Mouse (Mus musculus): Measurements from ENCODE around the gene Klk8. TPM values are rescaled to one million over a fixed set of nuclear protein-coding genes. Genes with fewer than 3 reads are reported as not detected.
A peak's percentile ranks its signal among the peaks of the same experiment; 100 is the strongest.

Klk8 gene
- polyA plus RNA-seq, 1 experiment from 2014 or later: 60.6 TPM

DNA sequence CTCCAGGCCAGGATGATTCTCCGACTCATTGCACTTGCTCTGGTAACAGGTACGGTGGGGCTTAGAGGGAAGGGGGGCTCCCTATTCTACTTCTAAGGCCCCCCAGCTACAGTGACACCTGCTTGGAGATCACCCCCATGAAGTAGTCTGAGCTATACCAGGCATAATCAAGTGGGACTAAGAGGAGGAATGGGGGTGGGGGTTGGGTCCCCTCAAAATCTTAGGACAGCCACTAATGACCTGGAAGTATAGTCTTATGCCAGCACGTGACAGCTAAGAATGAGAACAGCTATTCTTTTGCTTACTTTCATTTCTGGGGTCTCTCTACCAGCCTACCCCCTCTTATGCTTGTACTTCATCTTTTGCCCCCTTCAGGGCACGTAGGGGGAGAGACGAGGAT is 20.9 kb upstream of the Klk8 start:
- ATAC-seq (ENCODE audit: insufficient number of reproducible peaks, low FRiP score, low TSS enrichment, low read depth): no peak
- WGBS: 70% methylated on average over 5 of the region's 5 CpGs
- Histone ChIP-seq H3K4me1 (peaks cover 10% of the 10 kb centered on the region; the same call in 1 of the 2 replicates), H3K4me3 (no peak overlapping the region), H3K27me3 (no peaks in the 10 kb centered on the region), H3K27ac (no peak overlapping the region), H3K36me3 (no peaks in the 10 kb centered on the region), H3K4me2 (no peak overlapping the region), H3K9ac (no peak overlapping the region), H3K9me3 (no peaks in the 10 kb centered on the region)

DNA sequence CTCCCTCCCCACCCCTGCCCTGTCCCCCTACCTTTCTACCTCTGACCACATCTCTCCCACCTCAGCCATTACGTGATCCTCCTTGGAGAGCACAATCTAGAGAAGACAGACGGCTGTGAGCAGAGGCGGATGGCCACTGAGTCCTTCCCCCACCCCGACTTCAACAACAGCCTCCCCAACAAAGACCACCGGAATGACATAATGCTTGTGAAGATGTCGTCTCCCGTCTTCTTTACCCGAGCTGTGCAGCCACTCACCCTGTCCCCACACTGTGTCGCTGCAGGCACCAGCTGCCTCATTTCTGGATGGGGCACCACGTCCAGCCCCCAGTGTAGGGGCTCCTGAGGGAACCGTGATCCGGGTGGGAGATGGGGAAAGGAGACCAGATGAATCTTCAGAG is 20.0 kb upstream of the Klk8 start:
- ATAC-seq (ENCODE audit: insufficient number of reproducible peaks, low FRiP score, low TSS enrichment, low read depth): no peak
- no peaks in the 10 kb centered on the region for H3K27me3 ChIP-seq

DNA sequence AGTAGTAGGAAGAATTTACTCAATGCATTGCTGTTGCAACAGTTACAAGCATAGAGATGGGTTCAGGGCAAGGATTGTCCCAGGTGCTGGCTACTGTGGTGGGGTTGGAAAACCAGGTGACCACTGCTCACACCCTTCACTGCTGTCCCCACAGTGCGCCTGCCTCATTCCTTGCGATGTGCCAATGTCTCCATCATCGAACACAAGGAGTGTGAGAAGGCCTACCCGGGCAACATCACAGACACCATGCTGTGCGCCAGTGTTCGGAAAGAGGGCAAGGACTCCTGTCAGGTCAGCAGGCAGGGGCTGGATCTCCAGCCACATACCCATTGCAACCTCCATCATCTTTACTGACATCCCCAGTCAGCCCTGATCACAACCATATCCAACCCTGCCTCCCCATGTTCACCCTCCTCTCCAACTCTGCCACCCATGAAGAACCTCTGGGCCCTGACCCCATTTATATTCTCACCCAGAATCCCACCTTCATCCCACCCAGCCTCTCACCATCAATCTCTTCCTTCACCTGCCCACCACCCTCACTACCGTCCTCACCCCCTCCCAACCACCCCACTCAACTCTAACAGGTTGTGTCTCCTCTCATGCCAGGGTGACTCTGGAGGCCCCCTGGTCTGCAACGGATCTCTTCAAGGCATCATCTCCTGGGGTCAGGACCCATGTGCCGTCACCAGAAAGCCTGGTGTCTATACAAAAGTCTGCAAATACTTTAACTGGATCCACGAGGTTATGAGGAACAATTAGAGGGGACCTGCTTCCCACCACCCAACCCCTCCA is 19.0 kb upstream of the Klk8 start:
- H3K9me3 ChIP-seq: no peaks in the 10 kb centered on the region
- ATAC-seq (ENCODE audit: insufficient number of reproducible peaks, low FRiP score, low TSS enrichment, low read depth): no peak
- 90% methylated on average over 10 of the region's 10 CpGs for WGBS
- peaks cover 21% of the 10 kb centered on the region for H3K4me1 ChIP-seq
- H3K36me3 ChIP-seq: no peaks in the 10 kb centered on the region
- H3K27ac ChIP-seq: no peak overlapping the region
- no peak overlapping the region for H3K9ac ChIP-seq
- H3K27me3 ChIP-seq: peaks cover 6% of the 10 kb centered on the region; the same call in 1 of the 2 replicates
- no peak overlapping the region for H3K4me3 ChIP-seq
- no peak overlapping the region for H3K4me2 ChIP-seq

More for the DNA sequence above, 20.0 kb upstream of the Klk8 start:
- H3K9me3 ChIP-seq: no peaks in the 10 kb centered on the region
- no peak overlapping the region for H3K4me2 ChIP-seq
- peaks cover 13% of the 10 kb centered on the region; the same call in 1 of the 2 replicates for H3K4me1 ChIP-seq
- WGBS: 85% methylated on average over 12 of the region's 12 CpGs
- H3K4me3 ChIP-seq: no peak overlapping the region
- no peak overlapping the region for H3K9ac ChIP-seq
- no peak overlapping the region for H3K27ac ChIP-seq
- no peaks in the 10 kb centered on the region for H3K36me3 ChIP-seq

DNA sequence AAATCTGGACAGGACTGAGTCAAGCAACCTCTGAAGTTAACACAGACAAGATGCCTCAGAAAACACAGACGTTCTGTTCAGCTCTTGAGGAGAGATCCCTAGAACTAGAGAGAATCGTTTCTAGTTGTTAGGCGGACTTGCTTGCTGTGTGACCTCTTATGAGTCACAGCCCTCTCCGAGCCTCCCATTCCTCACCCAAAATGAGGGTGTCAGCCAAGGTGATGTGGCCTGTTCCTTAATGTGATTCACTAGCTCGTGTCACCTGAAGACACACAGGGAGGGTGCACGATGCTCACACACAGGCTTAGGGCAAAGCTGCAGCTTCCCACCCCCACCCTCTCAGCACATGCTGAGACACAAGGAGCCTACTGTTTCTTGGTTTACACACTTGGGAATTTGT is 17.1 kb upstream of the Klk8 start:
- Histone ChIP-seq H3K9ac (no peak overlapping the region), H3K4me2 (no peak overlapping the region), H3K4me1 (peaks cover 16% of the 10 kb centered on the region), H3K4me3 (no peak overlapping the region), H3K9me3 (no peaks in the 10 kb centered on the region), H3K27ac (peak overlapping the region; percentile 44), H3K27me3 (peaks cover 6% of the 10 kb centered on the region; the same call in 1 of the 2 replicates), H3K36me3 (no peaks in the 10 kb centered on the region)
- no peak for ATAC-seq (ENCODE audit: insufficient number of reproducible peaks, low FRiP score, low TSS enrichment, low read depth)
- WGBS: 49% methylated on average over 6 of the region's 6 CpGs

DNA sequence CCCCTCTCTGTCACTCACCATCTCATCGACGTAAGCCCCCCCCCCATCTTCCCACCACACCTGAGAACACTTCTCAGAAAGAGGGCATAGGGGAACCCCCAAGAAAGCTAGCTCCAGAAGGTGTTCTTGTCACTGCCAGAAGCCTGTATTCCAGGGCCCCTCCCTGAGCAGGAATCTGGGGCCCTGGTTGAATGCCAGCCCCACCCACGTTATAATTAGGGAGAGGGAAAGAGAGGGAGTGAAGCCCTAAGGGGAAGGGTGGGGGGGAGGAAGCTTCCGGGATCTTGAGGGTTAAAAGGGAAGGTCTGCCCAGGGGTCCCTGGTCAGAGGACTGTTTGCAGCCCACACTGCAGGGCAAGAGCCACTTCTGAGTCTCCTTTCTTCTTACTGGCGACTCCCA is 16.6 kb upstream of the Klk8 start, which contains the start of gene Klk10:
Gene Klk10 (plus strand): TSS at position 290 of the 400 bp plus-strand sequence.
- H3K4me2 ChIP-seq: 0 out of 2 replicates have a peak within 1 kb of the TSS, but pooled peaks have one; percentile 3
- peaks cover 16% of the 10 kb centered on the region for H3K4me1 ChIP-seq
- H3K4me3 ChIP-seq: no peak within 1 kb of the TSS
- ATAC-seq (ENCODE audit: insufficient number of reproducible peaks, low FRiP score, low TSS enrichment, low read depth): no peak
- H3K27ac ChIP-seq: peak within 1 kb of the TSS; percentile 44
- H3K36me3 ChIP-seq: no peaks in the 10 kb centered on the region
- 32% methylated on average over 5 of the region's 5 CpGs for WGBS
- H3K9me3 ChIP-seq: no peaks in the 10 kb centered on the region
- no peak within 1 kb of the TSS for H3K9ac ChIP-seq
- peaks cover 6% of the 10 kb centered on the region; the same call in 1 of the 2 replicates for H3K27me3 ChIP-seq

DNA sequence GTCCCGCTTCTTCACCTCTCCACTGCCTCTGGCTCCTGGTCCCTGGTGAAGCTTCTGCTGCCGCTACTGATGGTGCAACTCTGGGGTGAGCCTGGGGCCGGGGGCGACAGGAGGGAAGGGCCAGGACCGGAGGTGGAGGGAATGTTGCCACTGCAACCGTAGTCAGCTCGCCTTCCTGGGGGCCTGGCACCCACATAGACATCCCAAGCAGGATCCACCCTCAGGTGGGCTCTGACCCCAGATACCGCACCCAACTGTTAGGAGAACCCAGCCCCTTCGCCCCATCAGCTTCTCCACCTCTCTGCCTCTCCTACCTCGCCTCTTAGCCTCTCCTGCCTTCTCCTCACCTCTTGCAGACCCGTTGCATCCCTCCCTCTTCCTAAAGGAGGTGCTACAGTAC is 15.8 kb upstream of the Klk8 start:
- Histone ChIP-seq H3K4me3 (no peak overlapping the region), H3K27me3 (peaks cover 6% of the 10 kb centered on the region; the same call in 1 of the 2 replicates), H3K27ac (no peak overlapping the region), H3K9ac (no peak overlapping the region), H3K4me1 (peaks cover 16% of the 10 kb centered on the region), H3K9me3 (no peaks in the 10 kb centered on the region), H3K4me2 (0 out of 2 replicates have a peak overlapping the region, but pooled peaks have one; percentile 3), H3K36me3 (no peaks in the 10 kb centered on the region)
- 83% methylated on average over 11 of the region's 11 CpGs for WGBS
- ATAC-seq (ENCODE audit: insufficient number of reproducible peaks, low FRiP score, low TSS enrichment, low read depth): no peak

DNA sequence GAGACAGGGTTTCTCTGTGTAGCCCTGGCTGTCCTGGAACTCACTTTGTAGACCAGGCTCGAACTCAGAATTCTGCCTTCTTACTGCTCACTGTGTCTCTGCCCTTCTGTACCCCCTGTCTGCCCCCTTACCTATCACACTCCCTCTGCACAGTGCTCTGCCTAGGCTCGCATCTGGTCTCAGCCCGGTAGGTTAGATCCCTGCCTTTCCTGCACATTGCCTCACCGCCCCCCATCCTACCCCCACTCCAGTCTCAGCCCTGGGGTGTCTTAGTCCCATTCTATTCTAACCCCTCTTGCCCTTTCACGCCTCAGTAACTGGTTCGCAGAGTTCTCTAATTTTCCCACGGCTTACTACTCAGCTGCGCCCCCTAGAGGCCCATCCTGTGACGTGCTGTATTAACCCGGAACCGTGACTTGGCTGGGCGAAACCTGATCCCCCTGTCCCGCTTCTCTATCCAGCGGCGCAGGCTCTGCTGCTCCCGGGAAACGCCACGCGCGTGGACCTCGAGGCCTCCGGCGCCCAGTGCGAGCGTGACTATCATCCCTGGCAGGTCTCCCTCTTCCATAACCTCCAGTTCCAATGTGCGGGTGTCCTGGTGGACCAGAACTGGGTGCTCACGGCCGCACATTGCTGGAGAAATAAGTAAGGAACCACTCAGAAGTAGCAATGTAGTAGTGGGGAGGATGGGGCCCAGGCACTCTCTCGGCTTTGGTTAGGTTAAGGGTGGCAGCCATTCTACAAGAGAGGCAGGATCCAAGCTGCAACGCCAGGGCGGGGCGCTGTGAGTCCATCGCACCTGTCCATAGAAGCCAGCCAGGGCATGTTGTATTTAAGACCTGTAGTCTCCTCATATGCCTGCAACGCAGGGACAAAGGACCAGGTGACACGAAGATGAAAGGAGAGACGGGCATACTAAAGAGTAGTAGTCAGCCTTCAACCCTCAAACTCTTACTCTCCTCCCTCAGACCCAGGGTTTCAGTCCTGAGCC is 14.8 kb upstream of the Klk8 start:
- H3K36me3 ChIP-seq: no peaks in the 10 kb centered on the region
- no peak overlapping the region for H3K27ac ChIP-seq
- peaks cover 6% of the 10 kb centered on the region; the same call in 1 of the 2 replicates for H3K27me3 ChIP-seq
- no peaks in the 10 kb centered on the region for H3K9me3 ChIP-seq
- ATAC-seq (ENCODE audit: insufficient number of reproducible peaks, low FRiP score, low TSS enrichment, low read depth): peak; percentile 47; the same call in 1 of the 2 replicates
- H3K4me1 ChIP-seq: peaks cover 16% of the 10 kb centered on the region
- H3K9ac ChIP-seq: 0 out of 2 replicates have a peak overlapping the region, but pooled peaks have one; percentile 17
- 6% methylated on average over 36 of the region's 36 CpGs for WGBS
- peak overlapping the region; percentile 33 for H3K4me3 ChIP-seq
- peak overlapping the region; percentile 59 for H3K4me2 ChIP-seq

DNA sequence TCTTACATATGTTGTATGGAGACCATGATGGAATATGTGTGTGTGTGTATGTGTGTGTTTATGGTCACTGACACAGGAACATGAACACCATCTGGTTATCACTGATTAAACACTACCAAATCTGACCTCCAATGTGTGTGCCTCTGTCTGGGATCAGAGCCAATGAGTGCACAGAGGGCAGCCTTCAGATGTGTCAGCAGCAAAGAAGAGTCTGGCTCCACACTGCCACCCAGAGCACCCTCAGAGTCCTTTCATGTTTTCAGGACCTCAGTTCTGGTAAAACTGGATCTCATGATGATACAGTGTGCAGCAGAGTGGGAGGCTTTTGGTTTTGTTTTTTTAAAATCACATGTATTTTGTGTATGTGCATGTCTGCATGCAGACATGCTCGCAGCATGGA is 12.1 kb upstream of the Klk8 start:
- Histone ChIP-seq H3K36me3 (no peaks in the 10 kb centered on the region), H3K27ac (no peak overlapping the region), H3K4me1 (peaks cover 16% of the 10 kb centered on the region), H3K9me3 (no peaks in the 10 kb centered on the region), H3K4me3 (no peak overlapping the region), H3K4me2 (no peak overlapping the region), H3K9ac (no peak overlapping the region), H3K27me3 (peaks cover 6% of the 10 kb centered on the region; the same call in 1 of the 2 replicates)
- 76% methylated on average over 1 of the region's 1 CpGs for WGBS
- no peak for ATAC-seq (ENCODE audit: insufficient number of reproducible peaks, low FRiP score, low TSS enrichment, low read depth)

DNA sequence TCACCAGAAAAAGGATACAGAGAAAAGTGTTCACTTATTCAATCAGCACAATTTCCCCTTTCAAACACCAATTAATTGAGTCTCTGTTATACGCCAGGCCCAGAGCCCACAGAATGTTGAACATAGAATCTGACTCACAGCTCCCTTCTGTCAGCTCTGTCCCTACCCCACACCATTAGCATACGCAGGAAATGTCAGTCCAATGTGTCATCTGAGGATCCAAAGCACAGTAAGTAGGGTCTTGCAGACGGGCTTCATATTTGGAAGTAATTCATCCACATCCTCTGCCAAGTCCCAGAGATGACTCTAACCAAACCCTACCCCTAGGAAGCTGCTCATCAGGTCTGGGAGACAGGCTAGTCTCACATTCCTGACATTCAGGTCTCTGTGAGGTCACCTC is 9.3 kb upstream of the Klk8 start:
- no peaks in the 10 kb centered on the region for H3K36me3 ChIP-seq
- H3K27ac ChIP-seq: no peak overlapping the region; the same call in 1 of the 2 replicates
- no peak for ATAC-seq (ENCODE audit: insufficient number of reproducible peaks, low FRiP score, low TSS enrichment, low read depth)
- H3K4me3 ChIP-seq: no peak overlapping the region
- WGBS: 63% methylated on average over 3 of the region's 3 CpGs
- H3K4me1 ChIP-seq: peaks cover 2% of the 10 kb centered on the region; the same call in 1 of the 2 replicates
- H3K9ac ChIP-seq: no peak overlapping the region
- H3K9me3 ChIP-seq: no peaks in the 10 kb centered on the region
- H3K4me2 ChIP-seq: no peak overlapping the region
- H3K27me3 ChIP-seq: peaks cover 3% of the 10 kb centered on the region; the same call in 1 of the 2 replicates

DNA sequence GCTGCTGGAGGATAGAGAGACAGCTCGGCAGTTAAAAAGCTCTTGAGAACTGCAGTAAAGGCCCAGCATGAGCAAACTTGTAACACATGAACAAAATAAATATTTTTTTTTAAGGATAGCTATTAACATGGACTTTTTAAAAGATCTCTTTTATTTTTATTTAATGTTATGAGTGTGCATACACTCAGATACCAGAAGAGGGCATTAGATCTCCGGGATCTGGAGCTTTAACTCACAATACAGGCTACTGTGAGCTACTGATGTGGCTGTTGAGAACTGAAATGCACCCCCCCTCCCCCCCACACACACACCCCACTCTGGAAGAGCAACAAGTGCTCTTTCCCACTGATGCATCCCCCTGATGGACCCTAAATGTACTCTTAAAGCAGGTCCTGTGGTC is 8.1 kb upstream of the Klk8 start:
- no peak overlapping the region for H3K4me2 ChIP-seq
- no peak overlapping the region for H3K27ac ChIP-seq
- H3K27me3 ChIP-seq: no peaks in the 10 kb centered on the region
- no peaks in the 10 kb centered on the region for H3K36me3 ChIP-seq
- H3K9me3 ChIP-seq: no peaks in the 10 kb centered on the region
- WGBS: 59% methylated on average over 2 of the region's 2 CpGs
- no peaks in the 10 kb centered on the region for H3K4me1 ChIP-seq
- H3K9ac ChIP-seq: no peak overlapping the region
- no peak overlapping the region for H3K4me3 ChIP-seq
- ATAC-seq (ENCODE audit: insufficient number of reproducible peaks, low FRiP score, low TSS enrichment, low read depth): no peak

DNA sequence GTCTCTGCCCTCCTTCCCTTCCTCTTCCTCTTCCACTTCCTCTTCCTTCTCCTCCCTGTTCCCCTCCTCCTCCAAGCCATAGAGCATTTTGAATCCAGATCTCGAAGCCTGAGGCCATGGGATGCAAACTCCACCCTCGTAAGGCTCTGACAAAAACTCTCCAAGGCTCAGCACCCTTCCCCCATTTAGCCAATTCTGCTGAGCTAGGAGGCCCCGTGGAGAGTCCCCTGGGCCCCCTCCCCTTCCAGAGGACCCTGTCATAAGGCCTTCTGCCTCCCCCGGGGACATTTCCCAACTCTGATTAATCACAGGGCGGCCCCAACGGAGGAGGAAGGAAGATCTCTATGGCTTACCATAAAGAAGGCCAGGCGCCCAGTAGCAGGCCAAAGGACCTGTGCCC is 5.8 kb upstream of the Klk8 start, which contains the start of gene Klk9:
Gene Klk9 (plus strand): TSS at position 301 of the 400 bp plus-strand sequence.
- Histone ChIP-seq H3K36me3 (no peaks in the 10 kb centered on the region), H3K4me1 (peaks cover 7% of the 10 kb centered on the region; the same call in 1 of the 2 replicates), H3K4me2 (no peak within 1 kb of the TSS), H3K9ac (no peak within 1 kb of the TSS), H3K27me3 (peaks cover 13% of the 10 kb centered on the region), H3K27ac (no peak within 1 kb of the TSS), H3K4me3 (no peak within 1 kb of the TSS), H3K9me3 (no peaks in the 10 kb centered on the region)
- ATAC-seq (ENCODE audit: insufficient number of reproducible peaks, low FRiP score, low TSS enrichment, low read depth): no peak
- WGBS: 59% methylated on average over 7 of the region's 7 CpGs

Measured in limb, embryonic 15.5 days (tissue).